Comparison of ENCODE assay signal across 30 mouse cellular contexts in the genomic region with DNA sequence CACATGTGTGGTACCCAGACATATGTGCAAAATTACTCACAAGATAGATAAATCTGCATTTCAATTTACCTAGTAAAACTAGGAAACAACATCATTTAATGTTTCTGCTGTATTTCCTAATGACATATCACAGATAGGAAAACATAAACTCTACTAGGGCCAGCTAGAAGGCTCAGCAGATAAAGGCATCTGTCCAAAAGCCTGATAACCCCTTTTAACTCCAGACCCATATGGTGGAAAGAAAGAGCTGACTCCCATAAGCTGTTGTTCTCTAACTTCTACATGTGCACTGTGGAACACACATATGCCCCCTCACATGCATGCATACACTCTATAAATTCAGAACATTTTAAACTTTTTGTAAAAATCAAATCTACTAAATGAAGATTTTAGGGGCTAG.
DNase-seq lines count a peak whose midpoint lies in the region; ATAC-seq lines count a peak whose summit lies in the region.
"Had no signal": no experiment of that assay in that cellular context is flagged by ENCODE, and none has a peak within 500 bp of the region (broad histone marks: within the 10 kb centered on the region; RNA-seq: fewer than 3 reads in every experiment).

No protein-coding gene starts in this region.

- H3K36me3 ChIP-seq in liver, embryonic 12.5 days, result no peaks in the 10 kb centered on the region
- H3K36me3 ChIP-seq in liver, embryonic 13.5 days, result no peaks in the 10 kb centered on the region
- no peaks in the 10 kb centered on the region for H3K36me3 ChIP-seq in heart, embryonic 10.5 days
- H3K36me3 ChIP-seq: embryonic facial prominence, embryonic 12.5 days; embryonic facial prominence, embryonic 15.5 days; G1E; heart, embryonic 12.5 days; heart, embryonic 15.5 days had no signal

- no peaks in the 10 kb centered on the region for H3K9me3 ChIP-seq in liver, embryonic 12.5 days (replicated peaks)
- H3K9me3 ChIP-seq in liver, embryonic 13.5 days (replicated peaks), result no peaks in the 10 kb centered on the region
- no peaks in the 10 kb centered on the region for H3K9me3 ChIP-seq in heart, embryonic 10.5 days
- H3K9me3 ChIP-seq: embryonic facial prominence, embryonic 12.5 days; embryonic facial prominence, embryonic 15.5 days; G1E; heart, embryonic 12.5 days; heart, embryonic 15.5 days had no signal

- H3K27ac ChIP-seq in liver, embryonic 12.5 days, result no peak overlapping the region
- no peak overlapping the region for H3K27ac ChIP-seq in liver, embryonic 13.5 days
- H3K27ac ChIP-seq in heart, embryonic 10.5 days, result no peak overlapping the region
- H3K27ac ChIP-seq: embryonic facial prominence, embryonic 12.5 days; embryonic facial prominence, embryonic 15.5 days; gastrocnemius, adult 2 months; heart, embryonic 15.5 days; hindbrain, embryonic 14.5 days; hindbrain, postnatal 0 days had no signal

- no peak for DNase-seq in liver
- no peak for DNase-seq in liver, embryonic 13.5 days
- DNase-seq in heart, embryonic 10.5 days (ENCODE audit: low spot score), result no peak
- DNase-seq in layer of hippocampus, adult 9-11 months, result no peak
- DNase-seq: adrenal gland, adult 8-10 months; adrenal gland, postnatal 25 days; B cell, adult 2 months; cerebellum, adult 11 months; cerebellum, adult 2 months; cerebellum, adult 9-11 months; cerebellum, postnatal 25 days; forebrain, postnatal 0 days; gastrocnemius, adult 2 months; gastrocnemius, postnatal 14 days; heart, adult 11 months; heart, postnatal 10 days; heart, postnatal 4 days had no signal

- ATAC-seq in liver, embryonic 12.5 days, result peak; percentile 76
- ATAC-seq in liver, embryonic 13.5 days (ENCODE audit: low read depth), result peak; percentile 76; the same call in 1 of the 2 replicates
- ATAC-seq in megakaryocyte-erythroid progenitor cell, adult 5-6 weeks (replicated peaks; ENCODE audit: low FRiP score, low TSS enrichment, poor library complexity, severe bottlenecking), result peak; percentile 95
- ATAC-seq: activated CD4-positive, CD25-positive, alpha-beta regulatory T cell, adult 4 months; forebrain, embryonic 14.5 days; forebrain, postnatal 0 days; hindbrain, postnatal 0 days; inflammation-experienced regulatory T-cells, adult 6 months had no signal

- H3K27me3 ChIP-seq in liver, embryonic 12.5 days (replicated peaks), result no peaks in the 10 kb centered on the region
- H3K27me3 ChIP-seq in liver, embryonic 13.5 days, result no peaks in the 10 kb centered on the region
- no peaks in the 10 kb centered on the region for H3K27me3 ChIP-seq in heart, embryonic 10.5 days (ENCODE audit: insufficient read depth, poor library complexity, severe bottlenecking)
- H3K27me3 ChIP-seq: CH12.LX; embryonic facial prominence, embryonic 12.5 days; embryonic facial prominence, embryonic 15.5 days; heart, embryonic 12.5 days; heart, embryonic 15.5 days had no signal

- no peak overlapping the region for H3K4me2 ChIP-seq in liver, embryonic 12.5 days
- no peak overlapping the region for H3K4me2 ChIP-seq in liver, embryonic 13.5 days
- H3K4me2 ChIP-seq: embryonic facial prominence, embryonic 12.5 days; embryonic facial prominence, embryonic 15.5 days; heart, embryonic 12.5 days; heart, embryonic 15.5 days; hindbrain, embryonic 14.5 days had no signal

- H3K4me3 ChIP-seq in liver, embryonic 12.5 days, result no peak overlapping the region
- no peak overlapping the region for H3K4me3 ChIP-seq in liver, embryonic 13.5 days (replicated peaks)
- no peak overlapping the region for H3K4me3 ChIP-seq in heart, embryonic 10.5 days
- H3K4me3 ChIP-seq: embryonic facial prominence, embryonic 12.5 days; embryonic facial prominence, embryonic 15.5 days; gastrocnemius, adult 2 months; heart, embryonic 12.5 days; heart, embryonic 15.5 days had no signal

- 0 out of 2 replicates have a peak, but pooled peaks cover 10% of the 10 kb centered on the region for H3K4me1 ChIP-seq in liver, embryonic 12.5 days
- H3K4me1 ChIP-seq in liver, embryonic 13.5 days (replicated peaks), result peaks cover 7% of the 10 kb centered on the region; the same call in 1 of the 2 replicates
- H3K4me1 ChIP-seq in heart, embryonic 10.5 days, result no peaks in the 10 kb centered on the region
- H3K4me1 ChIP-seq: embryonic facial prominence, embryonic 12.5 days; embryonic facial prominence, embryonic 15.5 days; heart, embryonic 12.5 days; heart, embryonic 15.5 days had no signal

- H3K9ac ChIP-seq in liver, embryonic 12.5 days, result no peak overlapping the region
- no peak overlapping the region for H3K9ac ChIP-seq in liver, embryonic 13.5 days
- H3K9ac ChIP-seq: embryonic facial prominence, embryonic 12.5 days; embryonic facial prominence, embryonic 15.5 days; forebrain, postnatal 0 days; heart, embryonic 12.5 days; heart, embryonic 15.5 days; hindbrain, embryonic 14.5 days had no signal
